Mouse (Mus musculus) CH12.LX (cell line): ENCODE data around the gene Hsf4.

Source experiments
- CHD2 ChIP-seq: IDR thresholded peaks from 2 replicates; pipeline ENCODE4 v1.6.1; 2011; ENCODE audit warnings: low read length, improper control_type of control experiment
- CTCF ChIP-seq, 2 experiments: IDR thresholded peaks in 1 of 2; conservative IDR thresholded peaks in 1 of 2; 2 replicates each; pipeline ENCODE4 v1.5.1; 2011 to 2012; ENCODE audit warnings: low read depth in 2 of 2, low read length in 2 of 2, improper control_type of control experiment in 1 of 2, inconsistent platforms in 1 of 2, mild to moderate bottlenecking in 1 of 2, moderate library complexity in 1 of 2
- EP300 ChIP-seq: IDR thresholded peaks from 2 replicates; pipeline ENCODE4 v1.6.1; 2011; ENCODE audit warnings: low read length, improper control_type of control experiment
- HCFC1 ChIP-seq: IDR thresholded peaks from 2 replicates; pipeline ENCODE4 v1.6.1; 2012; ENCODE audit warnings: low read depth, mild to moderate bottlenecking, inconsistent platforms, low read length, improper control_type of control experiment
- MAX ChIP-seq: IDR thresholded peaks from 2 replicates; pipeline ENCODE4 v1.6.1; 2011; ENCODE audit warnings: low read length, improper control_type of control experiment
- NRF1 ChIP-seq: IDR thresholded peaks from 2 replicates; pipeline ENCODE4 v1.6.1; 2014; ENCODE audit warnings: low read depth, mild to moderate bottlenecking, inconsistent platforms, low read length, improper control_type of control experiment, moderate library complexity
- POLR2A ChIP-seq: IDR thresholded peaks from 2 replicates; pipeline ENCODE4 v1.6.1; 2011; ENCODE audit warnings: low read depth, mild to moderate bottlenecking, improper control_type of control experiment, low read length
- SIN3A ChIP-seq: IDR thresholded peaks from 2 replicates; pipeline ENCODE4 v1.6.1; 2012; ENCODE audit warnings: low read length, improper control_type of control experiment, inconsistent platforms
- SMC3 ChIP-seq: IDR thresholded peaks from 2 replicates; pipeline ENCODE4 v1.6.1; 2011; ENCODE audit warnings: low read depth, low read length, improper control_type of control experiment
- ZNF384 ChIP-seq: IDR thresholded peaks from 2 replicates; pipeline ENCODE4 v1.6.1; 2012; ENCODE audit warnings: low read depth, low read length, improper control_type of control experiment, inconsistent platforms

DNA sequence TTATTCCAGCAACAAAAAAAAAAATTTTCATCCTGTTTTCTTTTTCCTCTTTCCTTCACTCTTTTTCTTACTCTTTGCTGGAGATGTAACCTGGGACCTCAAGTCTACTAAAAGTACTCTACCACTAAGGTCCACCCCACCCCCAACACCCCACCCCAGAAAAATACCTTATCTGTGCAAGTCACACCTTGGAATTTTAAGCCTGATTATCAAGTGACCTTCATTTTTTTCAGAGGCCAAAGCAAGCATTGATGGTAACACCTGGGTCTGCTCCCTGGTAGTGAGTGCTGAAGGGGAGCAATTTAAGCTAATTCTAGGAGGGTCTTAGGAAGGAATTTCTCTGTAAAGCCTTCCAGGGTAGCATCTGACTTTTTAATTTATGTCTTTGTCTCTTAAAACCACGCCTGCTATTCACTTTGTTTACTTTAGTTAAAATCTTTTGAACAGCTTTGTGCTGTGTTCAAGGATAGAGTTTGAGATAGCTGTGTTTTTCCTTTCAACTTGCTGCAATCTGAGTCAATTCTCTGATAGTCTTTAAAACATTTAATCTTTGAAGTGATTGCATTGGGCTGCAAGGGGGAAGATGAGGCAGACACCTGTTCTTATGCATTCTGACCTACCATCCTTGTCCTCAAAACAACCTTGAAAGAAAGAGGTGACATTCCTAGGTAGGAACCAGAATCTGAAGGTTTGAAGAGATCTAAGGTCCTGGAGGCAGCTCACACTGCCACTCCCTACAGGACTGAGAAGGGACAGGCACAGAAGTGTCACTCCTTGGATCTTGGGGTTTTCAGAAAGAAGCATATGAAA, 36.3 kb upstream of the Hsf4 start:
- TF ChIP-seq HCFC1 (no peak), SIN3A (no peak), CHD2 (no peak), EP300 (no peak), NRF1 (no peak), POLR2A (no peak), SMC3 (no peak), CTCF (conservative IDR thresholded peaks at IDR 0.05 in 1 of 2, IDR thresholded peaks at IDR 0.05 in 1 of 2; ENCODE audit: low read depth in 2 of 2, low read length in 2 of 2) (no peak), MAX (no peak), ZNF384 (no peak)
